Mouse (Mus musculus): ENCODE data around the gene Calml3.

DNA sequence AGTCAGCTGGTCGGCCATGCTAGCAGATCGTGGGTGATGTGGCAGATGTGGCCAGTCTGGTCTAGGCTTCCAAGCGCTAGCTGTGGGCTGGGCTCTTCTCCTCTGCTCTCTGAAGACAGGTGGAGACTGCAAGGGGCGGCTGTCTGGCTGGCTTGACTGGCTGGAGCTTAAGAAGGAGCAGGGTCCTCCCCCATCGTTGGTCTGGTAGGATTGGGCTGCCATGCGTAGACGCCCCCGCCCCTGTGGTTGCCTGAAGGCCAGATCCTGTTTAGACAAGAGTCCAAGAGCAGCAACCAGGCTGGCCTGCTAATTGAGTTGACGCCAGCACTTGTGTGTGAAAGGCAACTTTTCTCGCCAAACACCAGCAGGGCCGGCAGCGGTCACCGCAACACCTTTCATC is at the start of gene Calml3:
- TF ChIP-seq CTCF (IDR thresholded peaks at IDR 0.05; ENCODE audit: borderline replicate concordance, control insufficient read depth, extremely low read depth, insufficient read depth, low read length, poor library complexity) (no peak), POLR2A (IDR thresholded peaks at IDR 0.05; ENCODE audit: control insufficient read depth, extremely low read depth, insufficient read depth, low read length, poor library complexity) (no peak)
